Mouse (Mus musculus) midbrain, embryonic 15.5 days (tissue): ENCODE results near the gene Dctn1. TPM values are rescaled to one million over a fixed set of nuclear protein-coding genes. Genes with fewer than 3 reads are reported as not detected.

Experiments
- ATAC-seq: fragments of 200-750 bp; cut with Nextera tagmentation; replicated peaks from 2 replicates; pipeline ENCODE4 v1.8.0; 2017; ENCODE audit warnings: moderate TSS enrichment
- H3K27ac ChIP-seq: fragments of 300-500 bp; sonication (generic); 2 replicates; pipeline ENCODE4 v1.5.1; 2015; ENCODE audit warnings: mild to moderate bottlenecking, inconsistent platforms
- H3K27me3 ChIP-seq: fragments of 300-500 bp; sonication (generic); replicated peaks from 2 replicates; pipeline ENCODE4 v1.6.1; 2015; ENCODE audit warnings: inconsistent platforms
- H3K36me3 ChIP-seq: fragments of 300-500 bp; sonication (generic); replicated peaks from 2 replicates; pipeline ENCODE4 v1.6.1; 2015; ENCODE audit warnings: inconsistent platforms
- H3K4me1 ChIP-seq: fragments of 300-500 bp; sonication (generic); 2 replicates; pipeline ENCODE4 v1.6.1; 2015; ENCODE audit warnings: inconsistent platforms
- H3K4me2 ChIP-seq: fragments of 300-500 bp; sonication (generic); 2 replicates; pipeline ENCODE4 v1.6.1; 2015; ENCODE audit warnings: inconsistent platforms, mild to moderate bottlenecking, moderate library complexity
- H3K4me3 ChIP-seq: fragments of 300-500 bp; sonication (generic); 2 replicates; pipeline ENCODE4 v1.5.1; 2015; ENCODE audit warnings: mild to moderate bottlenecking, inconsistent platforms
- H3K9ac ChIP-seq: fragments of 300-500 bp; sonication (generic); 2 replicates; pipeline ENCODE4 v1.6.1; 2015; ENCODE audit warnings: mild to moderate bottlenecking, inconsistent platforms
- H3K9me3 ChIP-seq: fragments of 300-500 bp; sonication (generic); 2 replicates; pipeline ENCODE4 v1.6.1; 2016; ENCODE audit warnings: inconsistent platforms
- WGBS: fragments of 180-500 bp; shearing (Covaris S2); methylation state at CpG from one replicate; pipeline ENCODE4 v1.1.7; 2015; ENCODE audit warnings: mixed read lengths; 5-methylcytosine and 5-hydroxymethylcytosine counted together
- polyA plus RNA-seq: library from polyadenylated mRNA; unstranded; fragments of >200 nt; fragmentation: Nextera tagmentation; extraction: Ambion mirVana; gene quantifications from 2 replicates; pipeline ENCODE4 v1.2.1, GENCODE M21; 2015

The Dctn1 gene
- polyA plus RNA-seq, 1 experiment from 2014 or later = 162 TPM

DNA sequence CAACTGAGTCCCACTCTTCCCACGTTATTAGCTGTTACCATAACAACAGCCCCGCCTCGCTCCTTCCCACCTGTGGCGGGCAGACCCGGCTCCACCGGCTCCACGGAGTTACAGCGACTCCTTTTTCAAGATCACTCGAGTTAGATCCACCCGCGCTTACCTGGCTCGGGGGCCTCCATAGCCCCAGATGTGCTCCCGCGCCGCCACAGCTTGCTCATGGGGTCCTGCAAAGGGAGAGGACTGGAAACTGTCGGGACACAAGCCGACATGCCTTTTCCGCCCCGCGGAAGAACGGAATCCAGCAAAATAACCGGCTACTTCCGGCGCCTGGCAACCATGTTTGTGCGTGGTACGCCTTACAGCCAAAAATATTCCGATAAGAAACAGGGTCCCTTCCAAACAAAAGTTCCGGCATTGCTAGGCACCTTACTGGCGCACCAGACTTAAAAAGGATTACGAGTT lies 40.8 kb upstream of the Dctn1 start:
- Histone ChIP-seq H3K9me3 (no peaks in the 10 kb centered on the region), H3K9ac (peak overlapping the region; percentile 58), H3K27ac (peak overlapping the region; percentile 64), H3K4me2 (peak overlapping the region; percentile 73), H3K4me3 (peak overlapping the region; percentile 89), H3K27me3 (no peaks in the 10 kb centered on the region), H3K36me3 (no peaks in the 10 kb centered on the region), H3K4me1 (peaks cover 39% of the 10 kb centered on the region)
- peak; percentile 7 for ATAC-seq
- under 1% methylated on average over 30 of the region's 30 CpGs for WGBS

GRCm38 (mm10) chr6:83125331-83125730 lies 40.4 kb upstream of the Dctn1 start, which contains the start of gene Ino80b:
TSS of gene Ino80b (minus strand) at chr6:83125431.
- Histone ChIP-seq H3K4me3 (peak within 1 kb of the TSS; percentile 89), H3K27ac (peak within 1 kb of the TSS; percentile 64), H3K9ac (peak within 1 kb of the TSS; percentile 58), H3K4me2 (peak within 1 kb of the TSS; percentile 73), H3K36me3 (no peaks in the 10 kb centered on the region), H3K4me1 (peaks cover 34% of the 10 kb centered on the region), H3K27me3 (no peaks in the 10 kb centered on the region), H3K9me3 (no peaks in the 10 kb centered on the region)
- no peak for ATAC-seq
- 22% methylated on average over 5 of the region's 5 CpGs for WGBS

DNA sequence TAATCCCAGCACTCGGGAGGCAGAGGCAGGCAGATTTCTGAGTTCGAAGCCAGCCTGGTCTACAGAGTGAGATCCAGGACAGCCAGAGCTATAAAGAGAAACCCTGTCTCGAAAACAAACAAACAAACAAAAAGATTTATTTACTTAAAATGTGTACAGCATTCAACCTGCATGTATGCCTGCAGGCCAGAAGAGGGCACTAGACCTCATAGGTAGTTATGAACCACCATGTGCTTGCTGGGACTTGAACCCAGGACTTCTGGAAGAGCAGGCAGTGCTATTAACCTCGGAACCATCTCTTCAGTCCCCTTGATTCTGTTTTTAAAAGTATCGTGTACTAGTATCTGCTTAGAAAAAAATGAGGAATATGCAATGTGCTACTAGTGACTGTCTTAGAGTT lies 38.3 kb upstream of the Dctn1 start:
- Histone ChIP-seq H3K4me1 (peaks cover 23% of the 10 kb centered on the region), H3K9me3 (no peaks in the 10 kb centered on the region), H3K9ac (no peak overlapping the region), H3K4me2 (no peak overlapping the region), H3K27me3 (no peaks in the 10 kb centered on the region), H3K27ac (no peak overlapping the region), H3K36me3 (no peaks in the 10 kb centered on the region), H3K4me3 (no peak overlapping the region)
- WGBS = 96% methylated on average over 5 of the region's 5 CpGs
- ATAC-seq = no peak

DNA sequence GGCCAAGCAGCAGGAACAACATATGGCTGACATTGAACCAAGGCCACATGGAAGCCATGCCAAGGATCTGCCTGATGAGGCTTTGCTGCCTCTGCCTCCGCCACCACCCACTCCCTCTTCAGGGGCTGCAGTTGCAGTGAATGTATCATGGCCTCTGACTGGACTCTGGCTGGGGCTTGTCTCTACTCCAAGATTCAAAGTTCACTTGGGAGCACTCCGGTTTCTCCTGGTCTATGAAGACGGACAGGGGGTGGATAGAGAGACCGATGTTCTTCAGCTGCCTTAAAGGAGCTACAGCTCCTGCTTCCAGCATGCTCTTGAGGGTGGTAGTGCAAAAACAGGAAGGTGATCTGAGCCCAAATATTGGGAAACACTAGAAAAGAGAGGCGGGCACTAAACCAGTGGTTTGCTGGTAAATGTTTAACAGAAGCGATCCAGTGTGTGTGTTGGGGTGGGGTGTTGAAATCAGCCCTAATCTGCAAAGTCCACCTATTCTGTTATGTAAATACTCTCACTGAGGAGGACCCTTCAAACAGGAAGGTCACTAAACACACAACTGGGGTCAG lies 34.2 kb upstream of the Dctn1 start:
- Histone ChIP-seq H3K4me2 (no peak overlapping the region), H3K4me3 (no peak overlapping the region), H3K4me1 (peaks cover 9% of the 10 kb centered on the region), H3K27me3 (peaks cover 6% of the 10 kb centered on the region; the same call in 1 of the 2 replicates), H3K27ac (no peak overlapping the region), H3K9me3 (no peaks in the 10 kb centered on the region), H3K9ac (no peak overlapping the region), H3K36me3 (no peaks in the 10 kb centered on the region)
- ATAC-seq = no peak
- WGBS = 82% methylated on average over 6 of the region's 6 CpGs

DNA sequence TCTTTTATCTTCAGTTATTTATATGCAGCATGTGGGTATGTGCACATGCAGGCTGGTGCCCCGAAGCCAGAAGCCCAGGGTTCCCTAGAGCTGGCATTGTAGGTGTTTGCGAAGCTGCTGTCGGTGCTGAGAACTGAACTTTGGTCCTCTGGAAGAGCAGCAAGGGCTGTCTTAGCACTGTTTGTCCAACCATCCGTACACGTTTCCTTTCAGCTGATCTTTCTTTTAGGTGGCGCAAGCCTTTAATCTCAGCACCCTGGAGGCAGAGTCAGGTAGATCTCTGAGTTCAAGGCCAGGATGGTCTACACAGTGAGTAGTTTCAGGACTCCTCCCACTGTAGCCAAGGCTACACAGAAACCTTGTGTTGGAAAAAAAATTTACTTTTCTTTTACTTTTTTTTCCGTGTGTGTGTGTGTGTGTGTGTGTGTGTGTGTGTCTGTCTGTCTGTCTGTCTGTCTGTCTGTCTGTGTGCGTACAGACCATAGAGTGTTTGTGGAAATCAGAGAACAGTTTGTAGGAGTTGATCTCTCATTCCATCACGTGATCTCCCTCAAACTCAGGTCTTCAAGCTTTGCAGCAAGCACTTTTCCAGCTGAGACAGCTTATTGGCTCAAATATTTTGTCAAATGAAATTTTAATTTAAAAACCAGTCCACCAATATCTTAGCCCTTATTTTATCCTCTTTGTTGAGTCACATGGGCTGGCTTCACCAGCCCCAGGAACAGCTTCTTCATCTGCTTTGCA lies 33.4 kb upstream of the Dctn1 start:
- Histone ChIP-seq H3K4me3 (no peak overlapping the region), H3K9me3 (no peaks in the 10 kb centered on the region), H3K9ac (no peak overlapping the region), H3K4me1 (peaks cover 17% of the 10 kb centered on the region), H3K36me3 (no peaks in the 10 kb centered on the region), H3K4me2 (no peak overlapping the region), H3K27ac (no peak overlapping the region), H3K27me3 (peaks cover 9% of the 10 kb centered on the region; the same call in 1 of the 2 replicates)
- WGBS = 86% methylated on average over 9 of the region's 9 CpGs
- ATAC-seq = no peak

DNA sequence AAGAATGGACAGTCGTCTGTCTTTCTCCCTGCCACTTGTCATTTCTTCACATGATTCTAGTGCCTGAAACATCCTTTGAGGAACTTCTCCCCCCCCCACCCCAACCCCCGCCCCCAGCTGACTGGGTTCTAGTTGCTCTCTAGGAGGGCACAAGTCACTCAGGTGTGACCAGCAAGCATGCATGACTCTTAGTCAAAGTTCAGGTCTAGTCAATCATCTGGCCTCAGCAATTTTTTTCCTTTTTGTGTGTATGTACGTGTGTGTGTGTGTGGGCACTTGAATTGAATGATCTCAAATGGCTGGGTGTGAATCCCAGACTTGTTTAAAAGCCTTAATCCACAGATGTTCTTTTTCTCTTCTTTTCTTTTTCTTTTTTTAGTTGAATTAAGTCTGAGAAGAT lies 31.5 kb upstream of the Dctn1 start:
- Histone ChIP-seq H3K4me2 (no peak overlapping the region), H3K27ac (no peak overlapping the region), H3K27me3 (peaks cover 9% of the 10 kb centered on the region; the same call in 1 of the 2 replicates), H3K9ac (no peak overlapping the region), H3K4me3 (no peak overlapping the region), H3K4me1 (peaks cover 30% of the 10 kb centered on the region), H3K9me3 (no peaks in the 10 kb centered on the region), H3K36me3 (no peaks in the 10 kb centered on the region)
- WGBS = 68% methylated on average over 3 of the region's 3 CpGs
- ATAC-seq = no peak

DNA sequence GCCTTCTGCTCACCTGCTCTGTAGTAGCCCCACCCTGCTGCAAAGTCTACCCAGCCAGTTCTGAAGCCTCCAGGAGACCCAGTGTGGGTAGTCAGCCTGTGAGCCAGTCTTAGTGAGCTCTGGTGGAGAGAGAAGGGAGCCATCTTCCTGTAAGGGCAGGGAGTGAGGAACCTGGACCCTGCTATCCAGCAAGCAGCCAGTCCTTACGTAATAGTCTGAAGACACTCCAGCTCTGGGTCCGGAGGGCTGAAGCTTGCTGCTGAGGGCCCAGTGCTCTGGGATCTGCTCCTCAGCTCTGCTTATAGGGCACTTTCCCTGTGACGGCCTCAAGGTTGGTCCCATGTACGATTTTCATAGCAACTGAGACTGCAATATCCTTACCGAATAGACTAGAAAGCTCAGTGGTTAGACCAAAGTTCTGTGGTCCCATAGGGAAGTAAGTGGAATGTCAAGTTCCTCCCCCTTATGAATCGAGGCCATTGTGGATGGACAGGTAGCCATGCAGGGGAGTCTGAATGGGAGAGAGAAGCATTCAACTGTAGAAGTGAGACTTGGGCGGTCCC lies 30.7 kb upstream of the Dctn1 start, which contains the start of gene Rtkn:
Gene Rtkn (plus strand): TSS at position 513 of the 563 bp plus-strand sequence.
- Histone ChIP-seq H3K27ac (no peak within 1 kb of the TSS), H3K36me3 (no peaks in the 10 kb centered on the region)
- 63% methylated on average over 7 of the region's 7 CpGs for WGBS

GRCm38 (mm10) chr6:83135571-83136161 lies 30.1 kb upstream of the Dctn1 start:
- H3K4me3 ChIP-seq = 0 out of 2 replicates have a peak overlapping the region, but pooled peaks have one; percentile 3
- H3K9ac ChIP-seq = no peak overlapping the region
- WGBS = 9% methylated on average over 37 of the region's 37 CpGs
- no peak overlapping the region for H3K27ac ChIP-seq
- H3K9me3 ChIP-seq = no peaks in the 10 kb centered on the region
- H3K4me2 ChIP-seq = peak overlapping the region; percentile 31
- H3K27me3 ChIP-seq = peaks cover 9% of the 10 kb centered on the region; the same call in 1 of the 2 replicates
- peaks cover 30% of the 10 kb centered on the region for H3K4me1 ChIP-seq
- no peak for ATAC-seq
- no peaks in the 10 kb centered on the region for H3K36me3 ChIP-seq

More for the DNA sequence above, 30.7 kb upstream of the Dctn1 start, which contains the start of gene Rtkn:
- peaks cover 9% of the 10 kb centered on the region; the same call in 1 of the 2 replicates for H3K27me3 ChIP-seq
- H3K4me1 ChIP-seq = peaks cover 30% of the 10 kb centered on the region
- ATAC-seq = no peak
- peak within 1 kb of the TSS; percentile 31 for H3K4me2 ChIP-seq
- H3K4me3 ChIP-seq = 0 out of 2 replicates have a peak within 1 kb of the TSS, but pooled peaks have one; percentile 3
- H3K9me3 ChIP-seq = no peaks in the 10 kb centered on the region
- H3K9ac ChIP-seq = no peak within 1 kb of the TSS

DNA sequence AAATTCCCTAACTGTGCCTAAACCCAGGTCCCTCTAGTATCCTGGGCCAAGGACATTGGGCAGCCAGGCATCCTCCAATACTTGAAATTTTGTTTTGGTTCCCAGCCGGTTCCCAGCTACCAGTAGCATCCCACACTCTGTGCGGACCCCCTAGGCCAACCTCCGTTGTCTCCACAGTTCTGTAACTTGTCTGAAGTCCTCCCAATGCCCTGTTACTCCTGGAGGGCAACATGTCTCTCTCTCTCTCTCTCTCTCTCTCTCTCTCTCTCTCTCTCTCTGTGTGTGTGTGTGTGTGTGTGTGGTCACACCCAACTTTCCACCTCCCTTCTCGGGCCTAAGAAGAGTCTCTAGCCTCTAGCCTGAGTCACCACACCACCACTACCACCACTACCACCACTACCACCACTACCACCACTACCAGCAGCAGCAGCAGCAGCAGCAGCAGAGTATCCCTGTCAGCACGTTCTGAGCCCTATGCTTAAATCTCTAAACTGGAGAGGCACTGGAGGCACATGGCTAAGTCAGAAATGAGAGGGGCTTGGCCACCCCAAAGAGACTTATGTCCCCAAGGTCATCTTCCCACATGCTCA lies 29.3 kb upstream of the Dctn1 start:
- H3K9ac ChIP-seq = 0 out of 2 replicates have a peak overlapping the region, but pooled peaks have one; percentile 4
- WGBS = 10% methylated on average over 5 of the region's 5 CpGs
- peak overlapping the region; percentile 49 for H3K4me2 ChIP-seq
- ATAC-seq = no peak
- H3K9me3 ChIP-seq = no peaks in the 10 kb centered on the region
- H3K36me3 ChIP-seq = no peaks in the 10 kb centered on the region
- H3K4me1 ChIP-seq = peaks cover 30% of the 10 kb centered on the region
- H3K4me3 ChIP-seq = peak overlapping the region; percentile 31
- peak overlapping the region; percentile 76 for H3K27ac ChIP-seq
- H3K27me3 ChIP-seq = peaks cover 9% of the 10 kb centered on the region; the same call in 1 of the 2 replicates

DNA sequence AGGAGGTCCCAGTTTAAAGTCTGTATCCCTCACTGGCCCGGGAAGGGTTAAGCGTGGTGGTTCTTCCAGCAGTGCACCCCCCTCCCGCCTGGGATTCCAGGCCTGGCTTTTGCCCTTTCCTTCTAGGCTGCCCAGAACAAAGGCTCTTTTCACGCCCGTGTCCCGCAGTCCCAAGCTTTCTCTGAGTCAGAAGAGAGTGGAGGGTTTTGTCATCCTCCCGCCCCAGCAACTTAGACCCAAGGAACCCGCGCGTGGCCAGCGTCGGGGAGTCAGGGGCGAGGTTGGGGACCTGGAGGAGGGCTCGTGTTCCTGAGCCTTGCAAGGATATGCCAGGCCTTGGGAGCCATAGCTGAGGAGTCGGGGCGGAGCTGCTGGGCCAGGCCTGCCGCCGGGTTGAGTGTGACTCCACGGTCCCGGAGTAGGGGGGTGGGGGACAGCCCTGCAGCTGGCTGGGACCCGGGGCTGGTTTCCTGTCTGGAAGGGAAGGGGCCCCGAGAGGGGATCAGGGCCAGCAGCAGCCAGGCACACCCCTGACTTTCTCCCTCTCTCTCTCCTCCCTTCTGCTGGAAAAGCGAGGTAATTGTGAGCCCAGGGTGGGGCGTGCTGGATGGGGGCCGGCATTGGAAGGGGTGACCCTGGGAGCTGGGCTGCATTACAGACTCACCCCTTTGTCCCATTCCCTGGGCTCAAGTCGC lies 28.7 kb upstream of the Dctn1 start:
- Histone ChIP-seq H3K36me3 (no peaks in the 10 kb centered on the region), H3K9me3 (no peaks in the 10 kb centered on the region), H3K4me1 (peaks cover 32% of the 10 kb centered on the region), H3K4me2 (peak overlapping the region; percentile 49), H3K27me3 (peaks cover 9% of the 10 kb centered on the region; the same call in 1 of the 2 replicates), H3K9ac (peak overlapping the region; percentile 4), H3K4me3 (peak overlapping the region; percentile 31), H3K27ac (peak overlapping the region; percentile 76)
- under 1% methylated on average over 25 of the region's 26 CpGs for WGBS
- ATAC-seq = peak; percentile 68

DNA sequence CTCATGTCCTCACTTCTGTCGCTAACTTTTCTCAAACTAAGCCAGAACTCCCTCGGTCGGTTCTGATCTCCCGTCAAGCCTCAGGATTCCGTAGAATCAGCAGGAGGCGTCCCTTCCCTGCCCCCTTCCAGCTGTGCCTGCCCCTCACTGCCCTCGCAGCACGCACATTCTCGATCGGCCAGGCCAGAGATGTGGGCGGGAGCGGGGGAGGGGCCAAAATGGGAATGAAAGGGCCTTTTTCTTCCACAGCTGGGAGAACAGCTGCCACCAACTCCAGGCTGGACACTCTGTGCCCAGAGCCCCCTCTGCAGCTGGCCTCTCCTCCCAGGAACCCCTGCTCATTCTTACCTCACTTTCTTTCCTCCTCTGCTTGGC lies 28.2 kb upstream of the Dctn1 start:
- WGBS = 2% methylated on average over 12 of the region's 12 CpGs
- Histone ChIP-seq H3K9me3 (no peaks in the 10 kb centered on the region), H3K27me3 (peaks cover 9% of the 10 kb centered on the region; the same call in 1 of the 2 replicates), H3K4me3 (peak overlapping the region; percentile 31), H3K27ac (peak overlapping the region; percentile 76), H3K4me1 (peaks cover 38% of the 10 kb centered on the region), H3K9ac (peak overlapping the region; percentile 4; the same call in 1 of the 2 replicates), H3K36me3 (no peaks in the 10 kb centered on the region), H3K4me2 (peak overlapping the region; percentile 49)
- ATAC-seq = peak; percentile 24
